Mouse (Mus musculus): ENCODE data around the gene Atg4a. TPM values are rescaled to one million over a fixed set of nuclear protein-coding genes. Genes with fewer than 3 reads are reported as not detected.
A peak's percentile ranks its signal among the peaks of the same experiment; 100 is the strongest.

Atg4a gene
- 14.8 and 15.0 TPM in 2 replicates for polyA plus RNA-seq (2014; fragmentation: Nextera tagmentation; extraction: Ambion mirVana)

DNA sequence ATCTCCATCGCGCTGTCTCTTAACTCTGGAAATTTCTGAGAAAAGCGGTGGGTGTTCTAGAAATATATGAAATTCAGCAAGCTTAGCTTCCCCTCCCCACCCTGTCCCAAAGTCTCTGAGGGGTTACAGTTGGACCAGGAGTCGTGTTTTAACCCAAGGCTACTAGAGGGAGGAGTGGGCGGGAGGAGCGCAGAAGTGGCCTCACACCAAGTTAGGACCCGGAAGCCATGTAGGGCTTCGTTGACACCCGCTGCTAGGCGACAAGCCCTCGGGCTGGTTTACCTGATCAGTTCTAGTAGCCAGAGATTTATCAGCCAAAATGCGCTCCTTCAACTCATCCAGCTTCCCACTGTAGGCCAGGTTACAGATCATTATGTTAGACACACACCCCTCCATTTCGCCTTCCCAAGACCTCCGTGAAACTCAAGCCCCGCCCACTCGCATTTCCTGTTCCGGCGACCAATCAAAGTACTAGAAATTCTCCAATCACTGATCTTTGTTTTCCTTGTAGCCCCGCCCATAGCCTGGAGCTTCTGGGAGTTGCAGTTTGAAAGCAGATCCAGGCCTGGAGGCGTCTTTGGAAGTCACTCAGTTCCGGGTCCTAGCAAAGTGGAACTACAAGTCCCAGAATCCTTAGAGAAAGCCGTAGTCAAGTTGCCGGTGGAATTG is at the start of gene Atg4a, which contains the start of gene Psmd10:
Atg4a (plus strand) TSS at position 636 of the 669 bp plus-strand sequence.
Psmd10 (minus strand) TSS at position 457 of the 669 bp plus-strand sequence.
- Histone ChIP-seq H3K36me3 (ENCODE audit: control insufficient read depth, insufficient read depth, low read length) (peaks cover 5% of the 10 kb centered on the region; the same call in 1 of the 2 replicates), H3K4me2 (ENCODE audit: low read length) (peak within 1 kb of the TSS; percentile 51), H3K4me3 (ENCODE audit: low read depth, low read length) (peak within 1 kb of the TSS; percentile 40), H3K4me1 (ENCODE audit: control insufficient read depth, insufficient read depth, low read length) (no peaks in the 10 kb centered on the region), H3K27ac (ENCODE audit: low read depth, low read length) (no peak within 1 kb of the TSS), H3K9me3 (replicated peaks; ENCODE audit: control insufficient read depth, low read length) (no peaks in the 10 kb centered on the region), H3K27me3 (replicated peaks; ENCODE audit: control insufficient read depth, insufficient read depth, low read length) (no peaks in the 10 kb centered on the region), H3K9ac (ENCODE audit: low read length) (peak within 1 kb of the TSS; percentile 56)
- 26% methylated on average over 23 of the region's 23 CpGs for WGBS
- ATAC-seq = peak; percentile 99
- peak; percentile 97 for DNase-seq (ENCODE audit: low spot score)

- Histone ChIP-seq H3K27ac (ENCODE audit: low read depth, low read length) (no peak within 1 kb of the TSS), H3K4me3 (ENCODE audit: low read depth, low read length) (no peak within 1 kb of the TSS), H3K9ac (ENCODE audit: low read length) (no peak within 1 kb of the TSS), H3K9me3 (replicated peaks; ENCODE audit: control insufficient read depth, low read length) (no peaks in the 10 kb centered on the region), H3K4me1 (ENCODE audit: control insufficient read depth, insufficient read depth, low read length) (no peaks in the 10 kb centered on the region), H3K27me3 (replicated peaks; ENCODE audit: control insufficient read depth, insufficient read depth, low read length) (peaks cover 6% of the 10 kb centered on the region; the same call in 1 of the 2 replicates), H3K4me2 (ENCODE audit: low read length) (no peak within 1 kb of the TSS), H3K36me3 (ENCODE audit: control insufficient read depth, insufficient read depth, low read length) (no peaks in the 10 kb centered on the region)
- 73% methylated on average over 7 of the region's 7 CpGs for WGBS
- ATAC-seq = no peak
- DNase-seq (ENCODE audit: low spot score) = no peak
Measured at GRCm38 (mm10) chrX:140907360-140907759, 49.3 kb upstream of the Atg4a start, which contains the start of gene Vsig1. Vsig1 (plus strand) TSS chrX:140907608.

DNA sequence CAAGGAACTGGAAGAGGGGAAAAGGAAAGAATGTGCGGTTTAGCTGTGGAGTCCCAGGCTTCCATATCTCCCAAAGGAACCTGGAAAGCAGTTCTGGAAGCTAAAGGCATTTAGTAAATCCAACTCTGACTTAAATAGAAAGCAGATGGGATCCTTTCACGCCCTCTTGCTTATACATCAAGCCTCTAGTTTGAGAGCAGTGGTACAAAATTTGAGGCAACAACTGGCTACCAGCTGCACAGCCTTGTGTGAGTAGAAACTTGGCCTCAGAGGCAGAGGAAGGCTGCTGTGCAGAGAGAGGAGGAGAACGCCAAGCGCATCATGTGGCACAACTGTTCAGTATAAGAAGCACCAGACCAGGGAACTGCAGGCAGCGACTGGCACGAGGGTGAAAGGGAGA is 35.4 kb upstream of the Atg4a start:
- Histone ChIP-seq H3K4me2 (ENCODE audit: low read length) (no peak overlapping the region), H3K9me3 (replicated peaks; ENCODE audit: control insufficient read depth, low read length) (no peaks in the 10 kb centered on the region), H3K4me3 (ENCODE audit: low read depth, low read length) (no peak overlapping the region), H3K27me3 (replicated peaks; ENCODE audit: control insufficient read depth, insufficient read depth, low read length) (no peaks in the 10 kb centered on the region), H3K36me3 (ENCODE audit: control insufficient read depth, insufficient read depth, low read length) (no peaks in the 10 kb centered on the region), H3K4me1 (ENCODE audit: control insufficient read depth, insufficient read depth, low read length) (no peaks in the 10 kb centered on the region), H3K9ac (ENCODE audit: low read length) (no peak overlapping the region), H3K27ac (ENCODE audit: low read depth, low read length) (no peak overlapping the region)
- 73% methylated on average over 6 of the region's 6 CpGs for WGBS
- ATAC-seq = no peak
- no peak for DNase-seq (ENCODE audit: low spot score)

GRCm38 (mm10) chrX:140932066-140932465 is 24.6 kb upstream of the Atg4a start:
- Histone ChIP-seq H3K4me2 (ENCODE audit: low read length) (no peak overlapping the region), H3K27me3 (replicated peaks; ENCODE audit: control insufficient read depth, insufficient read depth, low read length) (no peaks in the 10 kb centered on the region), H3K4me1 (ENCODE audit: control insufficient read depth, insufficient read depth, low read length) (no peaks in the 10 kb centered on the region), H3K36me3 (ENCODE audit: control insufficient read depth, insufficient read depth, low read length) (no peaks in the 10 kb centered on the region), H3K4me3 (ENCODE audit: low read depth, low read length) (no peak overlapping the region), H3K9ac (ENCODE audit: low read length) (no peak overlapping the region), H3K9me3 (replicated peaks; ENCODE audit: control insufficient read depth, low read length) (no peaks in the 10 kb centered on the region), H3K27ac (ENCODE audit: low read depth, low read length) (no peak overlapping the region)
- no peak for ATAC-seq
- DNase-seq (ENCODE audit: low spot score) = peak; percentile 17
- 77% methylated on average over 3 of the region's 3 CpGs for WGBS

DNA sequence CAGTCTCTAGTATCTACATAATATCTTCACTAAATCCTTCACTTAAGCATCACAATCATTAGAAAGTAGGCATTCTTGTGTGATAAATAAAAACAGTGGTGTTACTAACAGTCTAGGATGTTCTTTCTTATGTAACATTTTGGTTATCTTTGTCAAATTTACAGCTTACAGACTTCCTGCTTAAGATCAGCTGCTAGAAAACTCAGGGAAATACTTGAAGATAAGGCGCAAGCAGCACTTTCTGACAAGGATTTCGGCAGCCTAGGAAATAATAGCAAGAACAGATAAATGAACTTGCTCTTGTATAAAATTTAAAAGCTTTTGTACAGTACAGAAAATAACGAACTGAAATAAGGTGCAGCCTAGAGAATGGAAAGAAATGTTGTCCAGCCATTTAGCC is 23.4 kb upstream of the Atg4a start:
- DNase-seq (ENCODE audit: low spot score) = no peak
- no peak overlapping the region for H3K9ac ChIP-seq (ENCODE audit: low read length)
- WGBS = 80% methylated on average over 3 of the region's 3 CpGs
- H3K4me1 ChIP-seq (ENCODE audit: control insufficient read depth, insufficient read depth, low read length) = no peaks in the 10 kb centered on the region
- no peak overlapping the region for H3K4me3 ChIP-seq (ENCODE audit: low read depth, low read length)
- H3K36me3 ChIP-seq (ENCODE audit: control insufficient read depth, insufficient read depth, low read length) = no peaks in the 10 kb centered on the region
- H3K27me3 ChIP-seq (replicated peaks; ENCODE audit: control insufficient read depth, insufficient read depth, low read length) = no peaks in the 10 kb centered on the region
- H3K4me2 ChIP-seq (ENCODE audit: low read length) = no peak overlapping the region
- H3K27ac ChIP-seq (ENCODE audit: low read depth, low read length) = no peak overlapping the region
- no peak for ATAC-seq
- no peaks in the 10 kb centered on the region for H3K9me3 ChIP-seq (replicated peaks; ENCODE audit: control insufficient read depth, low read length)

GRCm38 (mm10) chrX:140936271-140936670 is 20.4 kb upstream of the Atg4a start:
- Histone ChIP-seq H3K4me2 (ENCODE audit: low read length) (no peak overlapping the region), H3K36me3 (ENCODE audit: control insufficient read depth, insufficient read depth, low read length) (no peaks in the 10 kb centered on the region), H3K9me3 (replicated peaks; ENCODE audit: control insufficient read depth, low read length) (no peaks in the 10 kb centered on the region), H3K9ac (ENCODE audit: low read length) (no peak overlapping the region), H3K4me3 (ENCODE audit: low read depth, low read length) (no peak overlapping the region), H3K27ac (ENCODE audit: low read depth, low read length) (no peak overlapping the region), H3K27me3 (replicated peaks; ENCODE audit: control insufficient read depth, insufficient read depth, low read length) (no peaks in the 10 kb centered on the region), H3K4me1 (ENCODE audit: control insufficient read depth, insufficient read depth, low read length) (no peaks in the 10 kb centered on the region)
- 76% methylated on average over 5 of the region's 5 CpGs for WGBS
- no peak for ATAC-seq
- DNase-seq (ENCODE audit: low spot score) = no peak

- no peak overlapping the region for H3K4me3 ChIP-seq (ENCODE audit: low read depth, low read length)
- no peaks in the 10 kb centered on the region for H3K27me3 ChIP-seq (replicated peaks; ENCODE audit: control insufficient read depth, insufficient read depth, low read length)
- no peak overlapping the region for H3K27ac ChIP-seq (ENCODE audit: low read depth, low read length)
- H3K36me3 ChIP-seq (ENCODE audit: control insufficient read depth, insufficient read depth, low read length) = peaks cover 12% of the 10 kb centered on the region; the same call in 1 of the 2 replicates
- H3K4me1 ChIP-seq (ENCODE audit: control insufficient read depth, insufficient read depth, low read length) = no peaks in the 10 kb centered on the region
- ATAC-seq = no peak
- H3K4me2 ChIP-seq (ENCODE audit: low read length) = no peak overlapping the region
- H3K9ac ChIP-seq (ENCODE audit: low read length) = no peak overlapping the region
- no peak for DNase-seq (ENCODE audit: low spot score)
- H3K9me3 ChIP-seq (replicated peaks; ENCODE audit: control insufficient read depth, low read length) = no peaks in the 10 kb centered on the region
- WGBS = 90% methylated on average over 4 of the region's 4 CpGs
Measured at GRCm38 (mm10) chrX:140953618-140954017, 3.1 kb upstream of the Atg4a start.

- ATAC-seq (no peak), DNase-seq (ENCODE audit: low spot score) (no peak)
- H3K9ac ChIP-seq (ENCODE audit: low read length) = peak overlapping the region; percentile 44; the same call in 1 of the 2 replicates
- H3K27me3 ChIP-seq (replicated peaks; ENCODE audit: control insufficient read depth, insufficient read depth, low read length) = no peaks in the 10 kb centered on the region
- H3K4me1 ChIP-seq (ENCODE audit: control insufficient read depth, insufficient read depth, low read length) = no peaks in the 10 kb centered on the region
- WGBS = 39% methylated on average over 5 of the region's 5 CpGs
- H3K36me3 ChIP-seq (ENCODE audit: control insufficient read depth, insufficient read depth, low read length) = peaks cover 5% of the 10 kb centered on the region; the same call in 1 of the 2 replicates
- no peaks in the 10 kb centered on the region for H3K9me3 ChIP-seq (replicated peaks; ENCODE audit: control insufficient read depth, low read length)
- H3K4me3 ChIP-seq (ENCODE audit: low read depth, low read length) = peak overlapping the region; percentile 40
- H3K4me2 ChIP-seq (ENCODE audit: low read length) = peak overlapping the region; percentile 51
- no peak overlapping the region for H3K27ac ChIP-seq (ENCODE audit: low read depth, low read length)
Measured at GRCm38 (mm10) chrX:140956959-140957358, 252 bp downstream of the Atg4a start.

DNA sequence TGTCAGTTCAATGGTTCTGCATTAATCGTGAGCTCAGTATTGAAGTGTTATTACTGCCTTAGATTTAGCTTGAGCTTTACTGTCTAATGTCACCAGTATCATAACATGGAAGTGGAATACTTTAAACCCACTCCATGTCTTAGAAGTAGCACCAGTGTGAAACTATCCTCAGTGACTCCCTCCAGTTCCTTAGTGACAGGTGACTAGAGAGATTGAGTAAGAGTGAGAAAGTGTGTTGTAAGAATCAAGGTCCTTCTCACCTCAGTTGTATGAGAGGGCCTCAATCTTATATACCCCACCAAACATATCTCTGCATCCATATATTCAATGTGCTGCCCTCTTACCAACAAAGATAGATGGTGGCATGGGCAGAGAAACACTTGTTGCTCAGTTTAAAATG is 22.2 kb downstream of the Atg4a start:
- H3K27me3 ChIP-seq (replicated peaks; ENCODE audit: control insufficient read depth, insufficient read depth, low read length) = 0 out of 2 replicates have a peak, but pooled peaks cover 7% of the 10 kb centered on the region
- no peak overlapping the region for H3K9ac ChIP-seq (ENCODE audit: low read length)
- no peaks in the 10 kb centered on the region for H3K9me3 ChIP-seq (replicated peaks; ENCODE audit: control insufficient read depth, low read length)
- no peak overlapping the region for H3K4me3 ChIP-seq (ENCODE audit: low read depth, low read length)
- 89% methylated on average over 1 of the region's 1 CpGs for WGBS
- no peaks in the 10 kb centered on the region for H3K4me1 ChIP-seq (ENCODE audit: control insufficient read depth, insufficient read depth, low read length)
- no peaks in the 10 kb centered on the region for H3K36me3 ChIP-seq (ENCODE audit: control insufficient read depth, insufficient read depth, low read length)
- H3K27ac ChIP-seq (ENCODE audit: low read depth, low read length) = no peak overlapping the region
- H3K4me2 ChIP-seq (ENCODE audit: low read length) = no peak overlapping the region
- DNase-seq (ENCODE audit: low spot score) (no peak), ATAC-seq (no peak)
